Mouse (Mus musculus): ENCODE results near the gene Ndufs5. TPM values are rescaled to one million over a fixed set of nuclear protein-coding genes. Genes with fewer than 3 reads are reported as not detected.
A peak's percentile ranks its signal among the peaks of the same experiment; 100 is the strongest.

Ndufs5 gene
- polyA plus RNA-seq, 1 experiment = 110 TPM

- Histone ChIP-seq H3K4me1 (ENCODE audit: control insufficient read depth, insufficient read depth, low read length) (no peaks in the 10 kb centered on the region), H3K27ac (ENCODE audit: insufficient read depth, low read depth, low read length) (no peak overlapping the region), H3K4me3 (ENCODE audit: insufficient read depth, low read length) (no peak overlapping the region)
- no peak for TF ChIP-seq POLR2A (IDR thresholded peaks at IDR 0.05; ENCODE audit: borderline replicate concordance, low read depth, low read length)
- TF ChIP-seq CTCF (IDR thresholded peaks at IDR 0.05; ENCODE audit: low read depth, low read length) = no peak
Observed at GRCm38 (mm10) chr4:123692071-123692470, 25.9 kb downstream of the Ndufs5 start.

DNA sequence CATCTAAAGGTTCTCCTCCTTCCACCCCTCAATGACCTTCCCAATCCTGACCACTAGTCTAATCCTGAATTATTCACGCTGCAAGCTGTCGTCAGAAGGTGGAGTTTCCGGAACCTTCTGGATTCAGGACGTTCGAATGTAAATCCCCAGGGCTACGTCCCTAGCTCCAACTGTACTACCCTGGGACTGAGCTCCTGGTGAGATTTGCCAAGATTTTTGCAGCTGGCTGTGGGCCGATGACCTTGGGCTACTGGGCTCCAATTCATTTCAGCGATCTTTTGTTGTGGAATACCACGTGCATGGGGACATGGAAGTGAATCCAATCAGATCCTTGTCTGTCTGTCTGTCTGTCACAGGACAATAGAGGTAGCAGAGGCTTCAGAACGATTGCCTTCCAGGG, 27.7 kb downstream of the Ndufs5 start:
- Histone ChIP-seq H3K4me1 (ENCODE audit: control insufficient read depth, insufficient read depth, low read length) (no peaks in the 10 kb centered on the region), H3K4me3 (ENCODE audit: insufficient read depth, low read length) (no peak overlapping the region), H3K27ac (ENCODE audit: insufficient read depth, low read depth, low read length) (no peak overlapping the region)
- no peak for TF ChIP-seq POLR2A (IDR thresholded peaks at IDR 0.05; ENCODE audit: borderline replicate concordance, low read depth, low read length)
- TF ChIP-seq CTCF (IDR thresholded peaks at IDR 0.05; ENCODE audit: low read depth, low read length) = no peak

DNA sequence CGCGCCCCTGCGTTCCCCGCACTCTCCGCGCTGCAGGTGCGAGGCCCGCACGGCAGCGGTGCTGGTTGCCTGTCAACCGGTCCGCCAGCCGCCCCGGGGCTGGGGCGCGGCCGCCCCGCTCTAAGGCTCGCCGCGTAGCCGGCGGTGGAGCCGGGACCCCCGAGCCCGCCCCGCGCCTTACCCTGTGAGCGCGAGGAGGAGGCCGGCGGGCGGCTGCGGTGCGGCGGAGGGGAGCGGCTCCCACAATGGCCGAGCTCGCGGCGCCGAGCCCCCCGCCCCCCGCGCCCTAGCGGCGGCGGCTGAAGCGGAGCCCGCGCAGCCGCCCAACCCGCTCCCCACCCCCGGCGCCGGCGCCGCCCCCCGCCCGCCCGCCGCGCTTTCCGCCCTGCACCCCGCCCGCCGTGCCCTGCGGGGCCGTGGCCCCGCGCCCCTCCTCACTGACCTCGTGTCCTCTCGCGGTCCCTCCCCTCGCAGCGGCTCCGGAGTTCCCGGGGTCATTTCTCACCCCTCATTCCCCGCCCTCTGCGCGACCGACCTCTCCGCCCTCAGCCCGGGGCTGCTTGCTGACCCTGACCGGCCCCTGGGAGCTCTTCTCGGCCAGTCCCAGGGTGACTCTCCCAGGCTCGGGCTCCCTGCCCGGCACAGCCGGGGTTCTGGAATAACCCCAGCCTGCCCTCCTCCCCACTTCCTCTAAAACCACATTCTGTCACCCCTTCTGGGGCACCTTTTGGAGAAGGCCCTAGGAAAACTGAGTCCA, 30.8 kb downstream of the Ndufs5 start:
- H3K27ac ChIP-seq (ENCODE audit: insufficient read depth, low read depth, low read length) = no peak overlapping the region
- H3K4me1 ChIP-seq (ENCODE audit: control insufficient read depth, insufficient read depth, low read length) = no peaks in the 10 kb centered on the region
- no peak for TF ChIP-seq CTCF (IDR thresholded peaks at IDR 0.05; ENCODE audit: low read depth, low read length)
- no peak for TF ChIP-seq POLR2A (IDR thresholded peaks at IDR 0.05; ENCODE audit: borderline replicate concordance, low read depth, low read length)
- peak overlapping the region; percentile 66 for H3K4me3 ChIP-seq (ENCODE audit: insufficient read depth, low read length)

DNA sequence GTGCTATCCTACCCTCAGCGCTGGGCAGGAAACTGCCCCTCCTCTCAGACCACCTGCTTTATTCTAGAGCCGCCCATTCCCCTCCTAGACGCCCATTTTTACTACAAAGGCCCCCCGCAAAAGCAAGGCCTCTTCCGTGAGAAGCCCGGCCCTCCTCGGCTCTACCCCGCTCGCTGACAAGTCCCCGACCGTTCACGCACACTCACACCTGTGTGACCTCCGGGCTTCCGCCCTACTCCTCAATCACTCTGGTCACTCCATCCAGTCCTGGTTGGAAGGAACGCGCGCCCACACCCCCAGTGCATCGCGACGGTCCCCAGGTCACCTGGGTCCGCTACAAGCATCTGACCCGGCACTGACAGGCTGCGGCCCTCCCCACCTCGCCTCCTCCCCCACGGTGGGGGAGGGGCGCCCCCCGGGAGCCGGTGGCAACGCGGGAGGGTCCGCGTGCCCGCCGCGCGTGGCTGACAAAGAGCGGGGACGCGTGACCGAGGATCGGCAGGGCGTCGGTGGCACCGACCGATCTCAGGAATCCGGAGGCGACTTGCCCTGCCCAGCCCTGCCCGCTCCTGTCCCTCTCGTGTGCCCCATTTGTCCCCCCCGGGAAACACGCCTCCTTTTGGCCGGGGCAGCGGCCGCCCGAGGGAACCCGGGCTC, 31.5 kb downstream of the Ndufs5 start:
- peak overlapping the region; percentile 66 for H3K4me3 ChIP-seq (ENCODE audit: insufficient read depth, low read length)
- no peak overlapping the region for H3K27ac ChIP-seq (ENCODE audit: insufficient read depth, low read depth, low read length)
- TF ChIP-seq POLR2A (IDR thresholded peaks at IDR 0.05; ENCODE audit: borderline replicate concordance, low read depth, low read length) (no peak), CTCF (IDR thresholded peaks at IDR 0.05; ENCODE audit: low read depth, low read length) (no peak)
- 0 out of 2 replicates have a peak, but pooled peaks cover 1% of the 10 kb centered on the region for H3K4me1 ChIP-seq (ENCODE audit: control insufficient read depth, insufficient read depth, low read length)

DNA sequence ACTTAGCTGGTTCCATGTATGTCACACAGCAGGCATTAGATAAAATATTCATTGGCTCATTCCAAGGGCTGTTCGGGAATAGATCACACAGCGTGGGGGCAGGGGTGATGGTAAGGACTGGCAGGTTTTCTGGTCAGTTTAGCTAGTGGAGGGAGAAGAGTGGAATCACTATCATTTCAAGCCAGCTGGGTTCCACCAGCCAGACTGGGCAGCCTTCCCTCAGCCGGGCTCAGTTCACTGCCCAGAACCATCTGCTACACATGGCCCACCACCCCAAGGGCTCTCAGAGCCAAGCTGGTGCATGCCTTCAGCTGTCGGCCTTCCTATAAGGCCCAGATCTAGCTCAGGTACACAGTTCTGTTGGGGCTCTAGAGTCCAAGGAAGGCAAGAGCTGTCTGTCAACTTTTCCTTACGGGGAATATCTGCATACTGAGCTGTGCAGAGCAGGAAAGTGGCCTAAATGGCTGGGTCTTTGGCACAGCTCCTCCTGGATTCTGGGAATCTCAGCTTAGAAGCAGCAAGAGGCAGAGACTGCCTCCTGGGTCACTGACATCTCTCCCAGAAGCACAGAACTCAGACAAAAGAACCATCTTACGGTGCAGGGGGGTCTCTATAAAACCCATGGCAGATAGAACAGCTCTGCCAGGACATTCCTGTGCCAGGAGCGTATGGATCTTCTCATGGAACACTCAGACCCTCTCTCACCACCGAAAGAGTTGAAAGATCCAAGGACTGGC, 32.3 kb downstream of the Ndufs5 start:
- peaks cover 8% of the 10 kb centered on the region for H3K4me1 ChIP-seq (ENCODE audit: control insufficient read depth, insufficient read depth, low read length)
- TF ChIP-seq POLR2A (IDR thresholded peaks at IDR 0.05; ENCODE audit: borderline replicate concordance, low read depth, low read length) = no peak
- no peak for TF ChIP-seq CTCF (IDR thresholded peaks at IDR 0.05; ENCODE audit: low read depth, low read length)
- H3K4me3 ChIP-seq (ENCODE audit: insufficient read depth, low read length) = no peak overlapping the region
- H3K27ac ChIP-seq (ENCODE audit: insufficient read depth, low read depth, low read length) = no peak overlapping the region

DNA sequence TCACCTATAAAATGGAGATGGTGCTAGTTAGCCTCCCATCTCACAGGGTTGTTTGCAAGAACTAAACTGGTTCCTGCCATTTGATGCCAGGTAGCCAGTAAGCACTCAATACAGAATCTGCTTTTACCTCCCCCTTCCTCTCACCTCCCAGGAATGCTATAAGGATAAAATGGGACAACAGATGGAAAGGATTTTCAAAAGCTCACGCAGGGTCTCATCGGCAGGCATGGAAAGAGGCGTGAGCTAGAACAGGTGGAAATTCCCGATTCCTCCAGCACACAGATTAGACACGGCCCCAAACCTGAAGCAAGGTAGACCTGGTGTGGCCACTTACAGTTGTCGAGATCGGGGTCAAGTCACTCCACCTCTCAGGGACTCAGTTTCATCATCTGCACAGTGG, 33.0 kb downstream of the Ndufs5 start:
- peaks cover 13% of the 10 kb centered on the region for H3K4me1 ChIP-seq (ENCODE audit: control insufficient read depth, insufficient read depth, low read length)
- no peak overlapping the region for H3K27ac ChIP-seq (ENCODE audit: insufficient read depth, low read depth, low read length)
- TF ChIP-seq POLR2A (IDR thresholded peaks at IDR 0.05; ENCODE audit: borderline replicate concordance, low read depth, low read length) (no peak), CTCF (IDR thresholded peaks at IDR 0.05; ENCODE audit: low read depth, low read length) (no peak)
- no peak overlapping the region for H3K4me3 ChIP-seq (ENCODE audit: insufficient read depth, low read length)

DNA sequence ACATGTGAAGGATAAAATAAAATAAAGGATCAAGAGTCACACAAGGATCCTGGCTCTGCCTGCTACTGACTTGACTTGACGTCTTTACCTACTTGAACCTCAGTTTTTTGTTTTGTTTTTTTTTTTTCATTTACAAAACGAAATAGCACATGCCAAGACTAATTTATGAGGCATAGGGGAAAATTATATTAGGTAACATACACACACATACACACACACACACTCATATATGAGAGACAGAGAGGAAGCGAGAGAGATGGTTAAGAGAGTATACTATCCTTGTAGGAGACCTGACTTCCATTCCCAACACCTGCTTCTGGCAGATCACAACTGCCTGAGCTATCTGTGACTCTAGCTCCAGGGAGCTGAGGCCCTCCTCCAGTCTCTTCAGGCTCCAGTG, 33.7 kb downstream of the Ndufs5 start, which contains the start of gene Macf1:
Macf1 (minus strand) TSS at position 101 of the 400 bp plus-strand sequence.
- Histone ChIP-seq H3K4me3 (ENCODE audit: insufficient read depth, low read length) (no peak within 1 kb of the TSS), H3K4me1 (ENCODE audit: control insufficient read depth, insufficient read depth, low read length) (peaks cover 13% of the 10 kb centered on the region), H3K27ac (ENCODE audit: insufficient read depth, low read depth, low read length) (no peak within 1 kb of the TSS)
- TF ChIP-seq CTCF (IDR thresholded peaks at IDR 0.05; ENCODE audit: low read depth, low read length) = no peak
- TF ChIP-seq POLR2A (IDR thresholded peaks at IDR 0.05; ENCODE audit: borderline replicate concordance, low read depth, low read length) = no peak

DNA sequence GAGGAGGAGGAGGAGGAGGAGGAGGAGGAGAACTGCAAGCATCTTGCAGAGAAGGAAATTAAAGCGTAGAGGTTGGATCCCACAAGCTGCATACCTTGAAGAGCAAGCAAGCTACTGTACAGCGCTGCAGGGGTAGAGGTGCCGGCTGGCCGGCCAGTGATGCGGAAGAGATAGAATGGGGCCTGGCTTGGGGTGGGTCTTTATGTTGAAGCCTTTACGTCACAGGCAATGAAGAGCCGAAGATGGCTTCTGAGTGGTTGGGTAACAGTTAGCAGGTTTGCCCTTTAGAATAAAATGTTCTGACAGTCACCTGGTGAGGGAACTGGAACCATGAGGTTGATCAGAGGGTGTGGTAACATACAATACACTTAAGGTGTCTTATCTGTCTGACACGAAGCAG, 35.7 kb downstream of the Ndufs5 start:
- no peak overlapping the region for H3K27ac ChIP-seq (ENCODE audit: insufficient read depth, low read depth, low read length)
- H3K4me1 ChIP-seq (ENCODE audit: control insufficient read depth, insufficient read depth, low read length) = peaks cover 13% of the 10 kb centered on the region
- no peak for TF ChIP-seq POLR2A (IDR thresholded peaks at IDR 0.05; ENCODE audit: borderline replicate concordance, low read depth, low read length)
- TF ChIP-seq CTCF (IDR thresholded peaks at IDR 0.05; ENCODE audit: low read depth, low read length) = no peak
- no peak overlapping the region for H3K4me3 ChIP-seq (ENCODE audit: insufficient read depth, low read length)

GRCm38 (mm10) chr4:123680962-123681361, 37.0 kb downstream of the Ndufs5 start:
- Histone ChIP-seq H3K4me3 (ENCODE audit: insufficient read depth, low read length) (no peak overlapping the region), H3K4me1 (ENCODE audit: control insufficient read depth, insufficient read depth, low read length) (peaks cover 13% of the 10 kb centered on the region), H3K27ac (ENCODE audit: insufficient read depth, low read depth, low read length) (peak overlapping the region; percentile 26; the same call in 1 of the 2 replicates)
- TF ChIP-seq CTCF (IDR thresholded peaks at IDR 0.05; ENCODE audit: low read depth, low read length) = no peak
- no peak for TF ChIP-seq POLR2A (IDR thresholded peaks at IDR 0.05; ENCODE audit: borderline replicate concordance, low read depth, low read length)

All from bone marrow macrophage, adult 2 months (primary cell).